Mouse (Mus musculus) bone marrow macrophage, adult 2 months (primary cell): ENCODE measurements around the gene Prr9. TPM values are rescaled to one million over a fixed set of nuclear protein-coding genes. Genes with fewer than 3 reads are reported as not detected.

ENCODE experiments used
- H3K27ac ChIP-seq: 2 replicates; pipeline ENCODE4 v1.5.1; 2012; ENCODE audit warnings: low read depth, low read length; ENCODE audit not compliant: insufficient read depth
- H3K4me1 ChIP-seq: 2 replicates; pipeline ENCODE4 v1.6.1; 2012; ENCODE audit warnings: low read length; ENCODE audit not compliant: control insufficient read depth, insufficient read depth
- H3K4me3 ChIP-seq: 2 replicates; pipeline ENCODE4 v1.5.1; 2012; ENCODE audit warnings: mild to moderate bottlenecking, low read length, moderate library complexity; ENCODE audit not compliant: insufficient read depth
- CTCF ChIP-seq: IDR thresholded peaks from 2 replicates; pipeline ENCODE4 v1.5.1; 2012; ENCODE audit warnings: low read depth, mild to moderate bottlenecking, low read length, moderate library complexity
- POLR2A ChIP-seq: IDR thresholded peaks from 2 replicates; pipeline ENCODE4 v1.6.1; 2012; ENCODE audit warnings: mild to moderate bottlenecking, low read depth, low read length, borderline replicate concordance
- polyA plus RNA-seq: library from polyadenylated mRNA; stranded (reverse); fragments of >200 nt; gene quantifications from 2 replicates; pipeline ENCODE4 v1.2.4, GENCODE M21; 2012; ENCODE audit not compliant: missing spikeins, insufficient read depth, insufficient read length

The Prr9 gene
- polyA plus RNA-seq, result not detected in 2 replicates

DNA sequence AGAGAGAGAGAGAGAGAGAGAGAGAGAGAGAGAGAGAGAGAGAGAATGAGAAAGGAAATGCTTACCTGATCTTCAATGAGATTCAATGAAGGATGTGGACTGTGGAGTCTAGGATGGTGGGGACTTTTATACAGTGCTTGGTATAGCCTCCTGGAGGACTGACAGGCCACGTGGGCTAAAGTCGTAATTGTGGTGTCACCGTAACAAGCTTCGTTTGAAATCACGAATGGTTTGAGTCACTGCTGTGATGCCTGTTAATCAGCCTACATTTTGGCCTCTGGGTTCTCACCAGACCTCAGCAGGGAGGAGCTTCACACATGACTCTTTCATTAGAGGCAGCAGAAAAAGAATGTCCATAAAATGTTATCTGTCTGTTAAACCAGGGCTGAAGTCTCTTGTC is at the start of gene Prr9:
TSS of gene Prr9 (minus strand) at position 101 of the 400 bp plus-strand sequence.
- Histone ChIP-seq H3K4me1 (no peaks in the 10 kb centered on the region), H3K4me3 (no peak within 1 kb of the TSS), H3K27ac (no peak within 1 kb of the TSS)
- TF ChIP-seq POLR2A (no peak), CTCF (no peak)

GRCm38 (mm10) chr3:92169847-92170246 is 46.1 kb upstream of the Prr9 start:
- Histone ChIP-seq H3K27ac (no peak overlapping the region), H3K4me1 (no peaks in the 10 kb centered on the region), H3K4me3 (no peak overlapping the region)
- TF ChIP-seq POLR2A (no peak), CTCF (no peak)

DNA sequence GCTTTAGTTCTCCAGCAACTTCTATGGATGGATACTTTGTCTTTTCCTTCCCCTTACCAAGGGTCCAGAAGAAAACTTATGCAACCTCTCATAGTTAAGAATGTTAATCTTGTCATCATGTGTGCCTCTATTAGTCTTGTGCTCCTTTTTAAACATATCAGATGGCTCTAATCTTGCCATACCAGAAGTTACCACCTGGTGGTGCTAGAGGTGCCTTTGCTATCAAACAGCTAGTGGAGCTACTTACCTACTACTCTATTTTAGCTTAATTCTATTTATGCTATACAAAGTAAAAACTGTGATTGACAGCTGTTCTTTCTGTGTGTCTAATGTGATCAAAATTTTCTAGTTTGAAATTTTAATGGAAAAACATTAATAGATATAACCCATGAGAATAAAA is 29.6 kb upstream of the Prr9 start:
- TF ChIP-seq CTCF (no peak), POLR2A (no peak)
- no peak overlapping the region for H3K4me3 ChIP-seq
- H3K27ac ChIP-seq, result no peak overlapping the region
- H3K4me1 ChIP-seq, result no peaks in the 10 kb centered on the region

DNA sequence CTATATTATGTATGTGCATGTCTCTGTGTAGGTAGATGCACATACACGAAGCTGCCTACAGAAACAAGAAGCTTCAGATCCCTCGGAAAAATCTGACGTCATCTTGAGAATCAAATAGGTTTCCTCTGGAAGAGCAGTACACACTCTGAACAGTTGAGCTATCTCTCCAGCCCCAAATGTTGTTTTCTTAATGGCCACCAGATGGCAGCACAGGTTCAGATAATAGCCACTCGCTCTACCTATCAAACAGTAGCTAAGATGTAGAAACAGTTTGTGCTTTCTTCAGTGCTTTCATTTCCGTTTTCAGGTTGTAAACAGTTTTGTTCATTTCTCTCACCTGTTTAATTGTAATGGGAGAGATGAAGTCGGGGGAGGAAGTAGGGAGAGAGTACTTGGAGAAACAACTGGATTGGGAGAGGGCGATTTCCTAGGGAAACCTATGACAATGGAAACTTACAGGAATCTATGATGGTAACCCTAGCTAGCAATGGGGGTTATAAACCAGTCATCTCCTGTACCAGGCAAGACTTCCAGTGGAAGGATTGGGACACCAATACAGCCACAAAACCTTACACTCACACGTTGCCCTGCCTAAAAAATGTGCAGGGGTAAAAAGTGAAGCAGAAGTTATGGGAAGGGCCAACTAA is 27.0 kb upstream of the Prr9 start:
- Histone ChIP-seq H3K4me1 (no peaks in the 10 kb centered on the region), H3K27ac (no peak overlapping the region), H3K4me3 (no peak overlapping the region)
- no peak for TF ChIP-seq POLR2A
- no peak for TF ChIP-seq CTCF

GRCm38 (mm10) chr3:92147913-92148312 is 24.2 kb upstream of the Prr9 start:
- Histone ChIP-seq H3K4me1 (no peaks in the 10 kb centered on the region), H3K27ac (no peak overlapping the region), H3K4me3 (no peak overlapping the region)
- no peak for TF ChIP-seq CTCF
- no peak for TF ChIP-seq POLR2A

DNA sequence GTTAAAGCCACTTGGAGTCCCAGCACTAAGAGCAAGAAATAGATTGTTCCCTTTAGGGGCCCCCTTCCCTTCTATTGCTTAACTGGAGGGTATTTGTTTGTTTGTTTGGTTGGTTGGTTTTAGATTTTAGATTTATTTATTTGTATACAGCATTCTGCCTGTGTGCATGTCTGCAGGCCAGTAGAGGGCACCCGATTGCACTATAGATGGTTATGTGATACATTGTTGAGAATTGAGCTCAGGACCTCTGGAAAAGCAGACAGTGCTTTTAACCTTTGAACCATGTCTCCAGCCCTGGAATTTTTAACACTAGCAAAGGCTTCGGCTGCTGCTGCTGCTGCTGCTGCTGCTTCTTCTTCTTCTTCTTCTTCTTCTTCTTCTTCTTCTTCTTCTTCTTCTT is 23.7 kb upstream of the Prr9 start:
- no peak overlapping the region for H3K4me3 ChIP-seq
- no peak overlapping the region for H3K27ac ChIP-seq
- no peaks in the 10 kb centered on the region for H3K4me1 ChIP-seq
- TF ChIP-seq CTCF (no peak), POLR2A (no peak)

GRCm38 (mm10) chr3:92142644-92143043 is 18.9 kb upstream of the Prr9 start, which contains the start of gene Lelp1:
Gene Lelp1, minus strand, starts transcription at chr3:92142744.
- TF ChIP-seq CTCF (no peak), POLR2A (no peak)
- H3K4me3 ChIP-seq, result no peak within 1 kb of the TSS
- H3K27ac ChIP-seq, result no peak within 1 kb of the TSS
- no peaks in the 10 kb centered on the region for H3K4me1 ChIP-seq

- no peak overlapping the region for H3K4me3 ChIP-seq
- no peak for TF ChIP-seq POLR2A
- TF ChIP-seq CTCF, result no peak
- H3K4me1 ChIP-seq, result no peaks in the 10 kb centered on the region
- no peak overlapping the region for H3K27ac ChIP-seq
Observed at GRCm38 (mm10) chr3:92120902-92121301, 2.8 kb downstream of the Prr9 start.

DNA sequence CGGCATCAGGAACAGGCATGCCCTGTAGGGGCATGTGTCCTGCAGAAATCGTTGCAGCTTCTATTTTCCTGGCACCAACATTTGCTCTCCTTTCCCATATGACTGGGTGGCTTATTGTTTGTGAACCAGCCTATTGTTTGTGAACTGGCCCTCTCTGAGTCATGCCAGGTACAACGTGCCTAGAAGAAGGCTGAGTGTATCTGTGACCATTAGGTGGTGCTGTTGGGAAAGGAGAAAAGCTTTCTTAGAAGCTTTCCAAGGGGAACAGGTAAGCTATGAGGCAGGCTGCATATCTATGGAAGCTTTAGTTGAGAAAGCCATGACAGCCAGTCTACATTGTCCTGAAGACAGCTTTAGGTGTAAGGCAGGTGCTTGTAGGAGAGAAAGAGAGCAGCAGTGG is 5.8 kb downstream of the Prr9 start:
- Histone ChIP-seq H3K27ac (no peak overlapping the region), H3K4me1 (no peaks in the 10 kb centered on the region), H3K4me3 (no peak overlapping the region)
- TF ChIP-seq CTCF (no peak), POLR2A (no peak)

DNA sequence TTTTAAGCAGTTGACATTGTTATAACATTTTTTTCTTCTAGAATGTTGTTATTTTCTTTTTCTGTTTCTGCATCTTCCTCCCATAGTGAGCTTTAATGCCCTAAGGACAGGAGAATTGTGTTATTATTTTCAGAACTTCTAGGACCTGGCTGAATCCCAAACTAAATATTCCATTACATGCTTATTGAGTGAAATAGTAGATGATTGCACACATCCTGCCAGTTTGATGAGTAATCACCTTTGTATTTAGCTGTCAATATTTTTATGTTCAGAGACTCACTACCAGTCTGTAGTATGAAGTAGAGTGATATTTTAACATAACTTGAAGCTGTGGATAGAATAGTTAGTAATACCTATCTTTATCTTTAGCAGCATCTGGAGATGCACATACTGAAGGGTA is 12.2 kb downstream of the Prr9 start:
- TF ChIP-seq CTCF, result no peak
- TF ChIP-seq POLR2A, result no peak
- Histone ChIP-seq H3K4me3 (no peak overlapping the region), H3K27ac (no peak overlapping the region), H3K4me1 (no peaks in the 10 kb centered on the region)

DNA sequence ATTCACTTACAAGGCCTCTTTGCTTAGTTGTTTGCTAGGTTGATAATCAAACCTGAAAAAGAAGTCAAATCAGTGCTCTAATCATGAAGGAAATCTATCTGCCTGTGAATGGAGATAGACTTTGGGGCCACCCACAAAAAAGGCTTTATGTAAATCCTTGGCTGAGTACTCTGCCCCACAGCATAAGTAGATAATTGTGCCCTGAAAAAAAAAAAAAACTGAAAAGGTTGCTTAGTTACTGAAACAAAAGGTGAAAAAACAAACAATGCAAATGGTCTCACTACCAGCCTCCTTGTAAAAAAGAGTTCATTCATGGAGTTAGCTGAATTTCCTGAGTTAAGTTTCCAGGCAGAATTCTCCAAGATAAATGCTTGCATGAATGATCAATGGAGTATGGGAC is 13.0 kb downstream of the Prr9 start:
- no peak overlapping the region for H3K4me3 ChIP-seq
- TF ChIP-seq POLR2A (no peak), CTCF (no peak)
- no peak overlapping the region for H3K27ac ChIP-seq
- no peaks in the 10 kb centered on the region for H3K4me1 ChIP-seq

DNA sequence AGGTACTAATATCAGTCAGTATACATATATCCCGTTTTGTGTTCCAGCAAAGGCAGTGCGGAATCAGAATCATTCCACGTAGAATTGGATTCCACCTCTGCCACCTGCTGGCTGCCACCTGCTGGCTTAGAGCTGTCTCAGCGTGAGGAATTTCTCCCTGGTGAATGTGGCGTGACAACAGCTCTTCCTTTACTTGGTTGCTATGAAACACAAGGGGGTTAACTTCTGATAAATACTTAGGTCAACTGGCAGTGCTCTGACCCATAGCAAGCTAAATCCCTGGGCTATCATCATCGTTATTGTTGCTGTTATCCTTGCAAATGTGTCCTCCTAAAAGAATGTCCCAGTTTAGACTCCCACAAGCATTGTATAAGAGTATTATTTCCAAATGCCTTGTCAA is 17.2 kb downstream of the Prr9 start:
- Histone ChIP-seq H3K27ac (no peak overlapping the region), H3K4me3 (no peak overlapping the region), H3K4me1 (no peaks in the 10 kb centered on the region)
- no peak for TF ChIP-seq POLR2A
- no peak for TF ChIP-seq CTCF
